Mouse (Mus musculus): ENCODE results near the gene Baiap3. TPM values are rescaled to one million over a fixed set of nuclear protein-coding genes. Genes with fewer than 3 reads are reported as not detected.

Baiap3 gene
- polyA plus RNA-seq, 2 experiments from 2014 or later, result 14.4 to 31.1 TPM

- ATAC-seq, result no peak
Measured at GRCm38 (mm10) chr17:25202401-25202800, 53.8 kb downstream of the Baiap3 start.

Other genes starting within 250 kb of the Baiap3 start
- gene Cramp1l, start 240.6 kb downstream of the Baiap3 start, polyA plus RNA-seq (2017; shearing (Covaris generic)), result 1 to 10 TPM; 6.1 to 7.4 TPM
- gene Ift140, start 240.3 kb downstream of the Baiap3 start, polyA plus RNA-seq (2017; shearing (Covaris generic)), result 10 to 100 TPM; 12.3 to 25.1 TPM
- under 1 TPM; 0.56 to 0.79 TPM for gene Tmem204, start 172.8 kb downstream of the Baiap3 start, polyA plus RNA-seq (2017; shearing (Covaris generic))
- 10 to 100 TPM; 24.4 to 36.8 TPM for gene Telo2, start 140.4 kb downstream of the Baiap3 start, polyA plus RNA-seq (2017; shearing (Covaris generic))
- gene Ptx4, start 135.6 kb downstream of the Baiap3 start, polyA plus RNA-seq (2017; shearing (Covaris generic)), result not detected
- gene Clcn7, start 123.0 kb downstream of the Baiap3 start, polyA plus RNA-seq (2017; shearing (Covaris generic)), result 10 to 100 TPM; 18.2 to 33.2 TPM
- not detected for gene Ccdc154, start 93.9 kb downstream of the Baiap3 start, polyA plus RNA-seq (2017; shearing (Covaris generic))
- gene Gm38655, start 80.9 kb downstream of the Baiap3 start, polyA plus RNA-seq (2017; shearing (Covaris generic)), result not detected
- gene BC003965, start 71.8 kb downstream of the Baiap3 start, polyA plus RNA-seq (2017; shearing (Covaris generic)), result 10 to 100 TPM; 15.6 to 20.7 TPM
- 10 to 100 TPM; 18.4 to 30.0 TPM for gene Unkl, start 68.0 kb downstream of the Baiap3 start, polyA plus RNA-seq (2017; shearing (Covaris generic))
- 10 to 100 TPM; 76.7 to 77.2 TPM for gene Gnptg, start 16.2 kb downstream of the Baiap3 start, polyA plus RNA-seq (2017; shearing (Covaris generic))
- 10 to 100 TPM; 35.1 to 36.0 TPM for gene Tsr3, start 16.2 kb downstream of the Baiap3 start, polyA plus RNA-seq (2017; shearing (Covaris generic))
- gene Ube2i, start 18.3 kb upstream of the Baiap3 start, polyA plus RNA-seq (2017; shearing (Covaris generic)), result 100 to 1,000 TPM; 417 to 488 TPM
- gene Prss34, start 42.0 kb upstream of the Baiap3 start, polyA plus RNA-seq (2017; shearing (Covaris generic)), result not detected
- not detected for gene Prss28, start 52.3 kb upstream of the Baiap3 start, polyA plus RNA-seq (2017; shearing (Covaris generic))
- not detected for gene Prss29, start 62.3 kb upstream of the Baiap3 start, polyA plus RNA-seq (2017; shearing (Covaris generic))
- gene Tpsab1, start 89.2 kb upstream of the Baiap3 start, polyA plus RNA-seq (2017; shearing (Covaris generic)), result not detected
- gene Tpsb2, start 109.9 kb upstream of the Baiap3 start, polyA plus RNA-seq (2017; shearing (Covaris generic)), result not detected
- gene Tpsg1, start 112.9 kb upstream of the Baiap3 start, polyA plus RNA-seq (2017; shearing (Covaris generic)), result not detected
- gene Cacna1h, start 177.4 kb upstream of the Baiap3 start, polyA plus RNA-seq (2017; shearing (Covaris generic)), result not detected
- not detected for gene Tekt4, start 198.3 kb upstream of the Baiap3 start, polyA plus RNA-seq (2017; shearing (Covaris generic))
- gene Sstr5, start 240.9 kb upstream of the Baiap3 start, polyA plus RNA-seq (2017; shearing (Covaris generic)), result not detected